In the genomic region with DNA sequence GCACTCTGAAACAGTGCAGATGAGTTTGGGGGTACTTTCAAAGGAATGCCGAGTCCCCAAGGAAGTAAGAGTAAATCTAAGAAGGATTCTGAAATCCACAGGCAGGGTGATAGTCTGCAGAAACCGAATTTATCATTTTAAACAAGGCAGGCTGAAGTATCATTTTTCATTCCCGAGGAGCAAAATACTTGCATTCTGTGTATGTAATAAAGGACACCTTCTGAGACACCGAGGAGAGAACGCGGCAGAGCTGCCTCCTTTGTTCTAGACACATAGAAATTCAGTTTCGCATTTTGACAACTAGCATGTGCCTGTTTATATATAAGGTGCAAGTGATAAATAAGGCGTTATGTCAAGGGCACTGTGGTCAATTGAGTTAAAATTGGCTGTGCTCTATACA, we compare ENCODE assay signal across 8 mouse cellular contexts. TPM values are rescaled to one million over a fixed set of nuclear protein-coding genes. Genes with fewer than 3 reads are reported as not detected.
DNase-seq lines count a peak whose midpoint lies in the region; ATAC-seq and TF ChIP-seq lines count a peak whose summit lies in the region.

No protein-coding gene starts in this region.

- H3K4me2 ChIP-seq in hindbrain, embryonic 11.5 days (replicated peaks; ENCODE audit: low read depth, low read length), result no peak overlapping the region
- peak overlapping the region; percentile 50 for H3K4me2 ChIP-seq in embryonic facial prominence, embryonic 14.5 days (ENCODE audit: low read depth, low read length)
- peak overlapping the region; percentile 47 for H3K4me2 ChIP-seq in intestine, embryonic 14.5 days (ENCODE audit: low read length)
- peak overlapping the region; percentile 50 for H3K4me2 ChIP-seq in midbrain, embryonic 13.5 days (replicated peaks)

- no peaks in the 10 kb centered on the region for H3K9me3 ChIP-seq in hindbrain, embryonic 10.5 days
- H3K9me3 ChIP-seq in hindbrain, embryonic 11.5 days (ENCODE audit: control insufficient read depth, low read length), result no peaks in the 10 kb centered on the region
- no peaks in the 10 kb centered on the region for H3K9me3 ChIP-seq in embryonic facial prominence, embryonic 14.5 days (ENCODE audit: control insufficient read depth, low read length)
- H3K9me3 ChIP-seq in intestine, embryonic 14.5 days (ENCODE audit: control insufficient read depth, low read length), result no peaks in the 10 kb centered on the region
- H3K9me3 ChIP-seq in midbrain, embryonic 13.5 days, result no peaks in the 10 kb centered on the region

- no peaks in the 10 kb centered on the region for H3K36me3 ChIP-seq in hindbrain, embryonic 10.5 days
- H3K36me3 ChIP-seq in hindbrain, embryonic 11.5 days (ENCODE audit: control insufficient read depth, insufficient read depth, low read length), result no peaks in the 10 kb centered on the region
- no peaks in the 10 kb centered on the region for H3K36me3 ChIP-seq in embryonic facial prominence, embryonic 14.5 days (ENCODE audit: control insufficient read depth, insufficient read depth, low read length)
- no peaks in the 10 kb centered on the region for H3K36me3 ChIP-seq in intestine, embryonic 14.5 days (ENCODE audit: control insufficient read depth, insufficient read depth, low read length)
- H3K36me3 ChIP-seq in midbrain, embryonic 13.5 days, result no peaks in the 10 kb centered on the region
- no peaks in the 10 kb centered on the region for H3K36me3 ChIP-seq in thymus, adult 2 months (ENCODE audit: control insufficient read depth, insufficient read depth, low read length)

- peak overlapping the region; percentile 43 for H3K4me3 ChIP-seq in hindbrain, embryonic 10.5 days
- H3K4me3 ChIP-seq in hindbrain, embryonic 11.5 days (ENCODE audit: low read depth, low read length), result no peak overlapping the region
- H3K4me3 ChIP-seq in embryonic facial prominence, embryonic 14.5 days (ENCODE audit: low read depth, low read length), result peak overlapping the region; percentile 34
- H3K4me3 ChIP-seq in intestine, embryonic 14.5 days (ENCODE audit: low read depth, low read length), result peak overlapping the region; percentile 36
- no peak overlapping the region for H3K4me3 ChIP-seq in midbrain, embryonic 13.5 days (replicated peaks)
- H3K4me3 ChIP-seq in thymus, adult 2 months (ENCODE audit: control insufficient read depth, insufficient read depth, low read length), result no peak overlapping the region

- no peak for TF ChIP-seq POLR2A in thymus, adult 2 months (IDR thresholded peaks at IDR 0.05; ENCODE audit: control insufficient read depth, extremely low read depth, insufficient read depth, low read length, poor library complexity)

- DNase-seq in hindbrain, embryonic 10.5 days (ENCODE audit: low spot score), result no peak
- no peak for DNase-seq in hindbrain, embryonic 11.5 days (ENCODE audit: low spot score)
- DNase-seq in embryonic facial prominence, embryonic 14.5 days (ENCODE audit: low spot score), result no peak
- DNase-seq in intestine, embryonic 14.5 days (ENCODE audit: low spot score), result no peak
- DNase-seq in Muller cell, postnatal 12 days (ENCODE audit: inconsistent ontology term), result no peak
- no peak for DNase-seq in thymus, adult 2 months
- no peak for DNase-seq in ovary, postnatal 14 days (ENCODE audit: low spot score)

- TF ChIP-seq CTCF in thymus, adult 2 months (IDR thresholded peaks at IDR 0.05; ENCODE audit: borderline replicate concordance, control insufficient read depth, extremely low read depth, insufficient read depth, low read length, poor library complexity), result no peak

- no peak overlapping the region for H3K9ac ChIP-seq in hindbrain, embryonic 11.5 days (ENCODE audit: low read depth, low read length)
- peak overlapping the region; percentile 50 for H3K9ac ChIP-seq in embryonic facial prominence, embryonic 14.5 days (ENCODE audit: low read depth, low read length)
- H3K9ac ChIP-seq in intestine, embryonic 14.5 days (ENCODE audit: low read length), result peak overlapping the region; percentile 37; the same call in 1 of the 2 replicates
- H3K9ac ChIP-seq in midbrain, embryonic 13.5 days (replicated peaks), result no peak overlapping the region

- WGBS in hindbrain, embryonic 10.5 days, result 50% methylated on average over 8 of the region's 8 CpGs
- WGBS in hindbrain, embryonic 11.5 days, result 43% methylated on average over 8 of the region's 8 CpGs
- 37% methylated on average over 8 of the region's 8 CpGs for WGBS in embryonic facial prominence, embryonic 14.5 days
- WGBS in intestine, embryonic 14.5 days, result 19% methylated on average over 8 of the region's 8 CpGs
- WGBS in midbrain, embryonic 13.5 days, result 42% methylated on average over 8 of the region's 8 CpGs
- 44% methylated on average over 8 of the region's 8 CpGs for WGBS in thymus, adult 2 months

- no peak for ATAC-seq in hindbrain, embryonic 11.5 days (ENCODE audit: low FRiP score)
- no peak for ATAC-seq in embryonic facial prominence, embryonic 14.5 days (ENCODE audit: low read depth)
- ATAC-seq in intestine, embryonic 14.5 days (replicated peaks; ENCODE audit: low FRiP score, low TSS enrichment, low read depth), result no peak
- no peak for ATAC-seq in midbrain, embryonic 13.5 days

- peak overlapping the region; percentile 73; the same call in 1 of the 2 replicates for H3K27ac ChIP-seq in hindbrain, embryonic 10.5 days
- no peak overlapping the region for H3K27ac ChIP-seq in hindbrain, embryonic 11.5 days (ENCODE audit: low read depth, low read length)
- 0 out of 2 replicates have a peak overlapping the region, but pooled peaks have one; percentile 44 for H3K27ac ChIP-seq in embryonic facial prominence, embryonic 14.5 days (replicated peaks; ENCODE audit: low read depth, low read length)
- peak overlapping the region; percentile 47; the same call in 1 of the 2 replicates for H3K27ac ChIP-seq in intestine, embryonic 14.5 days (ENCODE audit: low read depth)
- no peak overlapping the region for H3K27ac ChIP-seq in midbrain, embryonic 13.5 days
- no peak overlapping the region for H3K27ac ChIP-seq in thymus, adult 2 months (ENCODE audit: control insufficient read depth, insufficient read depth, low read length)

- H3K27me3 ChIP-seq in hindbrain, embryonic 10.5 days (ENCODE audit: insufficient read depth, poor library complexity, severe bottlenecking), result peaks cover 56% of the 10 kb centered on the region
- peaks cover 6% of the 10 kb centered on the region for H3K27me3 ChIP-seq in hindbrain, embryonic 11.5 days (ENCODE audit: control insufficient read depth, insufficient read depth, low read length)
- H3K27me3 ChIP-seq in embryonic facial prominence, embryonic 14.5 days (replicated peaks; ENCODE audit: control insufficient read depth, insufficient read depth, low read length), result peaks cover 8% of the 10 kb centered on the region; the same call in 1 of the 2 replicates
- H3K27me3 ChIP-seq in intestine, embryonic 14.5 days (replicated peaks; ENCODE audit: control insufficient read depth, insufficient read depth, low read length), result no peaks in the 10 kb centered on the region
- H3K27me3 ChIP-seq in midbrain, embryonic 13.5 days, result peaks cover 42% of the 10 kb centered on the region
- no peaks in the 10 kb centered on the region for H3K27me3 ChIP-seq in thymus, adult 2 months (ENCODE audit: control insufficient read depth, insufficient read depth, low read length)

- H3K4me1 ChIP-seq in hindbrain, embryonic 10.5 days (replicated peaks), result no peaks in the 10 kb centered on the region
- no peaks in the 10 kb centered on the region for H3K4me1 ChIP-seq in hindbrain, embryonic 11.5 days (replicated peaks; ENCODE audit: control insufficient read depth, insufficient read depth, low read length)
- H3K4me1 ChIP-seq in embryonic facial prominence, embryonic 14.5 days (ENCODE audit: control insufficient read depth, insufficient read depth, low read length), result no peaks in the 10 kb centered on the region
- H3K4me1 ChIP-seq in intestine, embryonic 14.5 days (replicated peaks; ENCODE audit: control insufficient read depth, insufficient read depth, low read length), result no peaks in the 10 kb centered on the region
- H3K4me1 ChIP-seq in midbrain, embryonic 13.5 days (replicated peaks), result no peaks in the 10 kb centered on the region; the same call in 1 of the 2 replicates
- H3K4me1 ChIP-seq in thymus, adult 2 months (replicated peaks; ENCODE audit: control insufficient read depth, insufficient read depth, low read length), result no peaks in the 10 kb centered on the region

RNA-seq across cellular contexts. Expression of a gene that starts 0.7 kb away (rescaled TPM):
- 16.0 and 16.8 TPM in 2 replicates for polyA plus RNA-seq in hindbrain, embryonic 10.5 days (2016; fragmentation: Nextera tagmentation; extraction: Ambion mirVana)
- polyA plus RNA-seq in hindbrain, embryonic 11.5 days (2014; fragmentation: Nextera tagmentation; extraction: Ambion mirVana), result 15.0 and 24.6 TPM in 2 replicates
- polyA plus RNA-seq in embryonic facial prominence, embryonic 14.5 days (2014; fragmentation: Nextera tagmentation; extraction: Ambion mirVana), result 10.4 and 11.4 TPM in 2 replicates
- 10.3 and 11.2 TPM in 2 replicates for polyA plus RNA-seq in intestine, embryonic 14.5 days (2014; fragmentation: Nextera tagmentation; extraction: Ambion mirVana)
- polyA plus RNA-seq in midbrain, embryonic 13.5 days (2015; fragmentation: Nextera tagmentation; extraction: Ambion mirVana), result 12.6 and 12.8 TPM in 2 replicates
- 10.4 and 11.8 TPM in 2 replicates for polyA plus RNA-seq in thymus, adult 2 months (2012; rRNA removed)

Comparison
In these comparisons a context has a peak if more than half of its experiments do, and no peak if none do; other contexts are left out.
1. H3K27ac ChIP-seq: peak in hindbrain, embryonic 10.5 days (single experiment), embryonic facial prominence, embryonic 14.5 days (single experiment) and intestine, embryonic 14.5 days (single experiment); none in hindbrain, embryonic 11.5 days (single experiment), midbrain, embryonic 13.5 days (single experiment) and thymus, adult 2 months (single experiment).
2. H3K4me3 ChIP-seq: peak in hindbrain, embryonic 10.5 days (single experiment), embryonic facial prominence, embryonic 14.5 days (single experiment) and intestine, embryonic 14.5 days (single experiment); none in hindbrain, embryonic 11.5 days (single experiment), midbrain, embryonic 13.5 days (single experiment) and thymus, adult 2 months (single experiment).
3. H3K9ac ChIP-seq: peak in embryonic facial prominence, embryonic 14.5 days (single experiment) and intestine, embryonic 14.5 days (single experiment); none in hindbrain, embryonic 11.5 days (single experiment) and midbrain, embryonic 13.5 days (single experiment).